12 mouse cellular contexts compared by ENCODE assay signal in the genomic region with DNA sequence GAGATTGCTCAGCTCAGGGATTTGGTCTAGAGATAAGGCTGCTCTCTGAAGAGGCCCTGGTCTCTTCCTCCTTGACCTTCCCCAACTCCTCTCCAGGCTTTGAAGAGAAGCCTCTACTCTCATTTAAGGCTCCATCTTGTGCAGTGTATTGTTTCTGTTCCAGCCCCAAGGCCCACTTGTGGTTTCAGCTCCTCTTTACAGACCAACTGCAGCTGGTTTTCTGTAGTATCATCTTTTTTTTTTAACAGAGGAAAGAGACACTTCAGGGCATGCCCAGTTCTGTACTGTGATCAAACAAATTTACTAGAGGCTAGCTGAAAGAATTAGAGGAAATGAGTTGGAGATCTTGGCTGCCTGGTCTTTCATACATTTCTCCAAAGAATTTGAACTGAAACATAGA.
"Had no signal": no experiment of that assay in that cellular context is flagged by ENCODE, and none has a peak within 500 bp of the region (broad histone marks: within the 10 kb centered on the region; RNA-seq: fewer than 3 reads in every experiment).

No protein-coding gene starts in this region.

- H3K4me2 ChIP-seq: intestine, embryonic 15.5 days; limb, embryonic 13.5 days; stomach, embryonic 15.5 days had no signal

- ATAC-seq: intestine, embryonic 15.5 days had no signal

- H3K27me3 ChIP-seq: intestine, embryonic 15.5 days; limb, embryonic 13.5 days; stomach, embryonic 15.5 days had no signal

- H3K9ac ChIP-seq: intestine, embryonic 15.5 days; limb, embryonic 13.5 days; liver, embryonic 14.5 days; stomach, embryonic 15.5 days had no signal

- H3K27ac ChIP-seq: intestine, embryonic 15.5 days; limb, embryonic 13.5 days; liver, embryonic 14.5 days; midbrain, embryonic 10.5 days; stomach, embryonic 15.5 days had no signal

- DNase-seq: kidney, adult 8-10 months; kidney, postnatal 25 days; left cerebral cortex, postnatal 4 days; lung, adult 18-20 months; midbrain, embryonic 14.5 days; thymus, postnatal 25 days had no signal

- H3K4me3 ChIP-seq: intestine, embryonic 15.5 days; limb, embryonic 13.5 days; midbrain, embryonic 10.5 days; myocyte; stomach, embryonic 15.5 days had no signal

- H3K4me1 ChIP-seq: intestine, embryonic 15.5 days; stomach, embryonic 15.5 days had no signal

- H3K36me3 ChIP-seq: intestine, embryonic 15.5 days; limb, embryonic 13.5 days; midbrain, embryonic 10.5 days; stomach, embryonic 15.5 days had no signal

- H3K9me3 ChIP-seq: intestine, embryonic 15.5 days; limb, embryonic 13.5 days; midbrain, embryonic 10.5 days; stomach, embryonic 15.5 days had no signal
